Mouse (Mus musculus) megakaryocyte-erythroid progenitor cell, adult 5-6 weeks (primary cell): ENCODE results near the gene Misp. TPM values are rescaled to one million over a fixed set of nuclear protein-coding genes. Genes with fewer than 3 reads are reported as not detected.
A peak's percentile ranks its signal among the peaks of the same experiment; 100 is the strongest.

Experiments used
- ATAC-seq: replicated peaks from 2 replicates; pipeline ENCODE4 v1.8.0; 2016; ENCODE audit warnings: mild to moderate bottlenecking, inconsistent platforms; ENCODE audit not compliant: severe bottlenecking, poor library complexity, low FRiP score, low TSS enrichment
- total RNA-seq, 2 experiments: library from RNA; stranded (forward) in 1 of 2; stranded (reverse) in 1 of 2; fragments of 200-1000, 215-1000 nt in 1 of 2; fragments of >200 nt in 1 of 2; fragmentation: Nextera tagmentation in 1 of 2; gene quantifications; 2 replicates each; pipeline ENCODE4 v1.2.3; 2014 to 2017

Misp gene
- total RNA-seq, 2 experiments from 2014 or later = not detected

GRCm38 (mm10) chr10:79864351-79865188 lies 43.8 kb downstream of the Misp start:
- no peak for ATAC-seq

DNA sequence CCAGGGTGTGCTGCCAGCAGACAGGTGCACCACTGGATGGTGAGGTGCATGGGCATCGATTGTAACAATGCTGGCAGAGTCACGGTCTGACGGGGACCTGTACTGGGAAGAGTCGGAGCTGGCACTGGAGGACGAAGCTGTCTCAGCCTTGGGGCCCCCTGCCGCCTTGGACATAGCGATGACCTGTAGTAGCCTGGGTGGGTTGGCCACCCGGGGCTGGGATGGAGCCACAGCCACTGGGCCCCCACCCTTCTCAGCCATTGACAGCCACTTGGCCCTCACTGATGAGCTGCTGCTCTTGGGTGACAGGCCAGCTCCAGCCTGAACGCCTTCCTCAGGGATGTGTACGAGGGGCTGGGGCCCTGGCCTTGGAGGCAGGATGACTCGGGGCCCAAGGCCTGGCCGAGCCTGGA lies 44.4 kb downstream of the Misp start:
- 0 out of 2 replicates have a peak, but pooled peaks have one; percentile 15 for ATAC-seq

DNA sequence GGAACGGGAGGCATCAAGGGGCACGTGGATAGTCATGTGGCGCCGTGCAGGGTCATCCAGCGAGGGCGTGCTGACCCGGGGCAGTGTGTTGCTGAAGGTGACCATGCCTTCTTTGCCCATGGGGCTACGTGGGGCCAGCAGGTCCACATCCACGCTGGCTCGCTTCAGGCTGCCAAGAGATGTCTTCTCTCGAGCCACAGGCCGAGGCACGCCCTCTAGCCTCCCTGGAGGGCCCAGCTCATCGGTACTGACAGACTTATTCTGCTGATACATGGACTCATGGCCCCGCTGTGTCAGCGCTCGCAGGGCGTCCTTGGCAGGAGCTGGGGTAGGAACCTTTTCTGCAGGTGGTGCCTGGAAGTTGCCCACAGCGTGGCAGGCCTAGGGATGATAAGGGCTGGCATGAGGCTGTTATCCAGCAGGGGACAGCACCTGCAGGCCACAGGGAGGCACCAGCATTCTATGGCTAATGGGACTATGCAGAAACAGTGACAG lies 45.1 kb downstream of the Misp start:
- ATAC-seq = peak; percentile 73

GRCm38 (mm10) chr10:79866601-79867000 lies 45.8 kb downstream of the Misp start:
- 0 out of 2 replicates have a peak, but pooled peaks have one; percentile 5 for ATAC-seq

DNA sequence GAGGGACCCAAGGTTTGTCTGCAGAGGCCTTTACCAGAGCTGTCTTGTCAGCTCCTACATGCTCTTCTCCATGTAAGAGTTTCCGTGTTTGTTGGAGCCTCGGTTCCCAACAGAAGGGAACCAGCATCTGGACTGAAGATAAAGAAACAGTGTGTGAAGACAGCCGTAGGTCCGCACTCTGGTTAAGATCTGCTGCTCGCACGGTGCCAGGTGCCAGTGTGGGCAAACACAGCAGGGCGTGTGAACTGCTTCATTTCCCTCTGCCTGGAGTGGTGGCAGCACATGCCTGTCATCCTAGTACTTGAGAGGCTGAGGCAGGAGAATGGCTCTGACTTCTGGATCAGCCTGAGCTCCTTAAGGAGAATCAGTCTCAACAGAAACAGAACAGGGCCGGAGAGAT lies 51.1 kb downstream of the Misp start:
- no peak for ATAC-seq

DNA sequence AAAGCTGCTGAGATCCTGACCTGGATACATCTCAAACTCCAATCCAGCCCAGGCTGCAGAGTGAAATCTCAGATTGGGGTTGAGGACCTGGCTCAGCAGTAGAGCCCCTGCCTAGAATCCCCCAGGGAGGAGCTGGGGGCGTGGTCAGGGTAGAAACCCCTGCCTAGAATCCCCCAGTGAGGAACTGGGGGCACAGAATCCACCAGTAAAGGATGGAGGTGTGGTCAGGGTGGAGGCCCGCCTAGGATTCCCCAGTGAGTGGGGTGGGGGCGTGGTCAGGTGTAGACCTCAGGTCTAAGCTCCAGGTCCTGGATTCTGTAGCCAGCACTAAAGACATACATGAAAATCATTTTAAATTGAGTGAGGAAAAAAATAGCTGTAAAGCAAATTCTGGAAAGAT lies 52.1 kb downstream of the Misp start:
- no peak for ATAC-seq

- no peak for ATAC-seq
Measured at GRCm38 (mm10) chr10:79873313-79873712, 52.5 kb downstream of the Misp start.

GRCm38 (mm10) chr10:79873715-79874289 lies 53.0 kb downstream of the Misp start:
- ATAC-seq = no peak

DNA sequence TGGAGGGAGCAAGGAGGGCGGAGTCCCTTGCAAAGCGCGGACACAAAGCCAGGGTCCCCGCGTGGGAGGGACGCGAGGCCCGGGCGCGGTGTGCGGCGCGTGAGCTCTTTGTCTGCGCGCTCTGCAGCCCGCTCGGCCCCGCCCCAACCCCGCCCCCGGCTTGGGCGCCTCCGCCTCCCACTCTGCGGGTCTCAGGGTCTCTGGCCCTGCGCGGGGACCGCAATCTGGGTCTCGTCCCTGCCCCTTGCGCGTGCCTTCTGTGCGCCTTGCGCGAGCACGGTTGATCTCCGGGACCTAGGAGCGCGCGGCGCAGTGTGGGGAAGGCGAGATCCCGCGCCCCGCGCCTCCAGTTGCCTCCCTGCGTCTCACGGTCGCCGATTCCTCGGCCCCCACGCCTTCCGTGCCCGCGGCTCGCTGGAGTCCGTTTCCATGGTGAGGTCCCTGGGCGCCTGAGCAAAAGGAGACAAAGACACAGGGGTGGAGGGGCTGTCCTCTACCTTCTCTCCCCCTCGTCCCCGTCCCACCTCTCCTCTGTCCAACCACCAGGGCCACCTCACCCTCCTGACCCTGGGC lies 53.6 kb downstream of the Misp start, which contains the start of the genes Prtn3 and Plppr3:
Gene Prtn3 (plus strand): TSS at position 187 of the 573 bp plus-strand sequence.
Gene Plppr3 (minus strand): TSS at position 345 of the 573 bp plus-strand sequence.
- 0 out of 2 replicates have a peak, but pooled peaks have one; percentile 17 for ATAC-seq

GRCm38 (mm10) chr10:79877174-79877573 lies 56.4 kb downstream of the Misp start:
- ATAC-seq = no peak

- no peak for ATAC-seq
Measured at GRCm38 (mm10) chr10:79877757-79878156, 57.0 kb downstream of the Misp start.

DNA sequence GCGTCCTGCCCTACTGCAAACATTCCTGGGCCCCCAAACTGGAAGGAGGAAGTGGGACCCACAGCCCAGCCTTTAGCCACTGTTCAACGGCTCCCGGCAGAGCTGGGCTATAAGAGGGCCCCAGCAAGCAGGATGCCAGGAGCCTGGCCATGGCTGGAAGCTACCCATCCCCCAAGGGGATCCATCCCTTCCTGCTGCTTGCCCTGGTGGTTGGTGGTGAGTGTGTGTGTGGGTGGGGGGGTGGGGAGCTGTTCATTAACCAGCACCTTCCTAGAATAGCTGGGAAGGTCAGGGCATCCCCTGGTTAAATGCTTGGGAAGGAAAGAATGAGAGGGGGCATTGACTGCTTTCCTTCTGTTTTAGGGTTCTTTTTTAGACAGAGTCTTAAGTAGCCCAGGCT lies 58.7 kb downstream of the Misp start:
- ATAC-seq = no peak

Other genes starting within 250 kb of the Misp start
Only the 30 nearest of the 34 such genes appear.
- not detected in 2 replicates for gene Shc2, start 183.1 kb upstream of the Misp start, total RNA-seq (2014; fragmentation: Nextera tagmentation)
- not detected in 2 replicates for gene Shc2, start 183.1 kb upstream of the Misp start, total RNA-seq (2017)
- gene Odf3l2, start 175.3 kb upstream of the Misp start, total RNA-seq (2014; fragmentation: Nextera tagmentation) = not detected in 2 replicates
- gene Odf3l2, start 175.3 kb upstream of the Misp start, total RNA-seq (2017) = not detected in 2 replicates
- not detected in 2 replicates for gene Madcam1, start 156.4 kb upstream of the Misp start, total RNA-seq (2014; fragmentation: Nextera tagmentation)
- gene Madcam1, start 156.4 kb upstream of the Misp start, total RNA-seq (2017) = not detected in 2 replicates
- 8.5 and 10.8 TPM in 2 replicates for gene Tpgs1, start 151.6 kb upstream of the Misp start, total RNA-seq (2014; fragmentation: Nextera tagmentation)
- gene Tpgs1, start 151.6 kb upstream of the Misp start, total RNA-seq (2017) = 2.9 and 4.1 TPM in 2 replicates
- 134 and 152 TPM in 2 replicates for gene Cdc34, start 138.8 kb upstream of the Misp start, total RNA-seq (2014; fragmentation: Nextera tagmentation)
- gene Cdc34, start 138.8 kb upstream of the Misp start, total RNA-seq (2017) = 128 and 236 TPM in 2 replicates
- 1.7 and 1.8 TPM in 2 replicates for gene Gzmm, start 132.0 kb upstream of the Misp start, total RNA-seq (2014; fragmentation: Nextera tagmentation)
- 1.7 and 2.4 TPM in 2 replicates for gene Gzmm, start 132.0 kb upstream of the Misp start, total RNA-seq (2017)
- 361 and 460 TPM in 2 replicates for gene Bsg, start 116.5 kb upstream of the Misp start, total RNA-seq (2014; fragmentation: Nextera tagmentation)
- 350 and 443 TPM in 2 replicates for gene Bsg, start 116.5 kb upstream of the Misp start, total RNA-seq (2017)
- 0.50 TPM in 1 of 2 replicates, not detected in the other for gene Hcn2, start 104.4 kb upstream of the Misp start, total RNA-seq (2014; fragmentation: Nextera tagmentation)
- gene Hcn2, start 104.4 kb upstream of the Misp start, total RNA-seq (2017) = not detected in 2 replicates
- 45.2 and 51.7 TPM in 2 replicates for gene Polrmt, start 74.4 kb upstream of the Misp start, total RNA-seq (2014; fragmentation: Nextera tagmentation)
- gene Polrmt, start 74.4 kb upstream of the Misp start, total RNA-seq (2017) = 17.6 and 21.2 TPM in 2 replicates
- not detected in 2 replicates for gene Fgf22, start 65.9 kb upstream of the Misp start, total RNA-seq (2014; fragmentation: Nextera tagmentation)
- not detected in 2 replicates for gene Fgf22, start 65.9 kb upstream of the Misp start, total RNA-seq (2017)
- 76.0 and 106 TPM in 2 replicates for gene Rnf126, start 54.0 kb upstream of the Misp start, total RNA-seq (2014; fragmentation: Nextera tagmentation)
- 16.2 and 20.8 TPM in 2 replicates for gene Rnf126, start 54.0 kb upstream of the Misp start, total RNA-seq (2017)
- 0.49 and 0.96 TPM in 2 replicates for gene Fstl3, start 43.7 kb upstream of the Misp start, total RNA-seq (2014; fragmentation: Nextera tagmentation)
- gene Fstl3, start 43.7 kb upstream of the Misp start, total RNA-seq (2017) = 0.66 and 0.80 TPM in 2 replicates
- 2.4 and 7.6 TPM in 2 replicates for gene Prss57, start 30.0 kb upstream of the Misp start, total RNA-seq (2014; fragmentation: Nextera tagmentation)
- 1.7 and 3.5 TPM in 2 replicates for gene Prss57, start 30.0 kb upstream of the Misp start, total RNA-seq (2017)
- 7.6 and 11.1 TPM in 2 replicates for gene Palm, start 27.4 kb upstream of the Misp start, total RNA-seq (2014; fragmentation: Nextera tagmentation)
- gene Palm, start 27.4 kb upstream of the Misp start, total RNA-seq (2017) = 4.6 and 6.8 TPM in 2 replicates
- gene Ptbp1, start 33.4 kb downstream of the Misp start, total RNA-seq (2014; fragmentation: Nextera tagmentation) = 423 and 470 TPM in 2 replicates
- gene Ptbp1, start 33.4 kb downstream of the Misp start, total RNA-seq (2017) = 149 and 201 TPM in 2 replicates
- gene Prtn3, start 53.5 kb downstream of the Misp start, total RNA-seq (2014; fragmentation: Nextera tagmentation) = 2.5 and 8.7 TPM in 2 replicates
- 0.56 and 5.9 TPM in 2 replicates for gene Prtn3, start 53.5 kb downstream of the Misp start, total RNA-seq (2017)
- gene Plppr3, start 53.6 kb downstream of the Misp start, total RNA-seq (2014; fragmentation: Nextera tagmentation) = not detected in 2 replicates
- gene Plppr3, start 53.6 kb downstream of the Misp start, total RNA-seq (2017) = 5.8 and 15.0 TPM in 2 replicates
- 10.5 TPM in 1 of 2 replicates, not detected in the other for gene Elane, start 65.3 kb downstream of the Misp start, total RNA-seq (2014; fragmentation: Nextera tagmentation)
- 0.23 and 1.3 TPM in 2 replicates for gene Elane, start 65.3 kb downstream of the Misp start, total RNA-seq (2017)
- not detected in 2 replicates for gene Cfd, start 69.9 kb downstream of the Misp start, total RNA-seq (2014; fragmentation: Nextera tagmentation)
- not detected in 2 replicates for gene Cfd, start 69.9 kb downstream of the Misp start, total RNA-seq (2017)
- gene Med16, start 87.9 kb downstream of the Misp start, total RNA-seq (2014; fragmentation: Nextera tagmentation) = 17.1 and 21.7 TPM in 2 replicates
- gene Med16, start 87.9 kb downstream of the Misp start, total RNA-seq (2017) = 9.7 and 9.8 TPM in 2 replicates
- gene Gm26602, start 89.9 kb downstream of the Misp start, total RNA-seq (2014; fragmentation: Nextera tagmentation) = not detected in 2 replicates
- gene Gm26602, start 89.9 kb downstream of the Misp start, total RNA-seq (2017) = not detected in 2 replicates
- gene Kiss1r, start 96.0 kb downstream of the Misp start, total RNA-seq (2014; fragmentation: Nextera tagmentation) = 0.31 TPM in 1 of 2 replicates, not detected in the other
- 2.2 TPM in 1 of 2 replicates, not detected in the other for gene Kiss1r, start 96.0 kb downstream of the Misp start, total RNA-seq (2017)
- gene R3hdm4, start 100.2 kb downstream of the Misp start, total RNA-seq (2014; fragmentation: Nextera tagmentation) = 80.3 and 91.7 TPM in 2 replicates
- gene R3hdm4, start 100.2 kb downstream of the Misp start, total RNA-seq (2017) = 35.5 and 38.9 TPM in 2 replicates
- 4.4 and 5.9 TPM in 2 replicates for gene Arid3a, start 106.1 kb downstream of the Misp start, total RNA-seq (2014; fragmentation: Nextera tagmentation)
- 5.4 and 6.0 TPM in 2 replicates for gene Arid3a, start 106.1 kb downstream of the Misp start, total RNA-seq (2017)
- 82.9 and 86.4 TPM in 2 replicates for gene Wdr18, start 139.2 kb downstream of the Misp start, total RNA-seq (2014; fragmentation: Nextera tagmentation)
- gene Wdr18, start 139.2 kb downstream of the Misp start, total RNA-seq (2017) = 23.4 and 24.8 TPM in 2 replicates
- not detected in 2 replicates for gene Grin3b, start 149.7 kb downstream of the Misp start, total RNA-seq (2014; fragmentation: Nextera tagmentation)
- not detected in 2 replicates for gene Grin3b, start 149.7 kb downstream of the Misp start, total RNA-seq (2017)
- 75.5 and 83.0 TPM in 2 replicates for gene Tmem259, start 163.3 kb downstream of the Misp start, total RNA-seq (2014; fragmentation: Nextera tagmentation)
- 47.3 and 63.9 TPM in 2 replicates for gene Tmem259, start 163.3 kb downstream of the Misp start, total RNA-seq (2017)
- gene Cnn2, start 167.6 kb downstream of the Misp start, total RNA-seq (2014; fragmentation: Nextera tagmentation) = 18.0 and 24.6 TPM in 2 replicates
- 13.8 and 25.6 TPM in 2 replicates for gene Cnn2, start 167.6 kb downstream of the Misp start, total RNA-seq (2017)
- gene Abca7, start 175.5 kb downstream of the Misp start, total RNA-seq (2014; fragmentation: Nextera tagmentation) = 27.0 and 32.9 TPM in 2 replicates
- 11.0 and 12.1 TPM in 2 replicates for gene Abca7, start 175.5 kb downstream of the Misp start, total RNA-seq (2017)
- 76.2 and 103 TPM in 2 replicates for gene Arhgap45, start 195.7 kb downstream of the Misp start, total RNA-seq (2014; fragmentation: Nextera tagmentation)
- gene Arhgap45, start 195.7 kb downstream of the Misp start, total RNA-seq (2017) = 52.8 and 64.4 TPM in 2 replicates